Mouse (Mus musculus) myocyte (in vitro differentiated cells): Measurements from ENCODE around the gene Gprc5d. TPM values are rescaled to one million over a fixed set of nuclear protein-coding genes. Genes with fewer than 3 reads are reported as not detected.

ENCODE experiments used
- H3K27me3 ChIP-seq: one replicate; pipeline ENCODE4 v1.6.1; 2011; ENCODE audit not compliant: control insufficient read depth, insufficient read depth, insufficient read length
- H3K36me3 ChIP-seq: one replicate; pipeline ENCODE4 v1.6.1; 2011; ENCODE audit not compliant: control insufficient read depth, insufficient read depth
- H3K4me2 ChIP-seq: one replicate; pipeline ENCODE4 v1.6.1; 2011; ENCODE audit warnings: low read depth, control low read depth
- H3K4me3 ChIP-seq: one replicate; pipeline ENCODE4 v1.5.1; 2011; ENCODE audit warnings: mild to moderate bottlenecking, control low read depth, moderate library complexity
- H3K79me2 ChIP-seq: one replicate; pipeline ENCODE4 v1.6.1; 2011; ENCODE audit not compliant: control insufficient read depth, insufficient read depth
- H3ac ChIP-seq: one replicate; pipeline ENCODE4 v1.6.1; 2011; ENCODE audit not compliant: control insufficient read depth, insufficient read length
- CEBPB ChIP-seq: IDR thresholded peaks from 2 replicates; pipeline ENCODE4 v1.6.1; 2011; ENCODE audit warnings: mild to moderate bottlenecking, moderate library complexity; ENCODE audit not compliant: poor library complexity, insufficient read depth, severe bottlenecking
- E2F4 ChIP-seq: IDR thresholded peaks from one replicate; pipeline ENCODE4 v1.6.1; 2011; ENCODE audit warnings: mild to moderate bottlenecking, control low read depth, moderate library complexity; ENCODE audit not compliant: insufficient read depth
- MAX ChIP-seq: IDR thresholded peaks from one replicate; pipeline ENCODE4 v1.6.1; 2011; ENCODE audit warnings: low read depth, mild to moderate bottlenecking, control low read depth
- MYOD1 ChIP-seq, 3 experiments: IDR thresholded peaks; one replicate each; pipeline ENCODE4 v1.6.1; 2011; ENCODE audit warnings: control low read depth in 2 of 3, low read depth in 2 of 3, mild to moderate bottlenecking in 2 of 3, moderate library complexity in 1 of 3; ENCODE audit not compliant: insufficient read length in 2 of 3, control insufficient read depth in 1 of 3
- MYOG ChIP-seq, 3 experiments: IDR thresholded peaks; one replicate each; pipeline ENCODE4 v1.6.1; 2011; ENCODE audit warnings: control low read depth in 2 of 3, low read depth in 2 of 3, mild to moderate bottlenecking in 2 of 3; ENCODE audit not compliant: insufficient read length in 2 of 3, control insufficient read depth in 1 of 3, insufficient read depth in 1 of 3
- POLR2A ChIP-seq: IDR thresholded peaks from one replicate; pipeline ENCODE4 v1.6.1; 2011; ENCODE audit warnings: low read depth, mild to moderate bottlenecking, control low read depth, moderate library complexity; ENCODE audit not compliant: insufficient read length
- POLR2AphosphoS2 ChIP-seq: IDR thresholded peaks from one replicate; pipeline ENCODE4 v1.6.1; 2011; ENCODE audit warnings: low read depth, control low read depth; ENCODE audit not compliant: insufficient read length
- REST ChIP-seq: IDR thresholded peaks from one replicate; pipeline ENCODE4 v1.6.1; 2011; ENCODE audit warnings: mild to moderate bottlenecking, control low read depth, moderate library complexity; ENCODE audit not compliant: insufficient read depth, insufficient read length
- SRF ChIP-seq: IDR thresholded peaks from one replicate; pipeline ENCODE4 v1.6.1; 2011; ENCODE audit warnings: low read depth; ENCODE audit not compliant: control insufficient read depth, insufficient read length
- TCF12 ChIP-seq: IDR thresholded peaks from one replicate; pipeline ENCODE4 v1.6.1; 2011; ENCODE audit warnings: mild to moderate bottlenecking, control low read depth; ENCODE audit not compliant: poor library complexity, insufficient read depth, severe bottlenecking
- TCF3 ChIP-seq: IDR thresholded peaks from one replicate; pipeline ENCODE4 v1.6.1; 2011; ENCODE audit warnings: low read depth, control low read depth; ENCODE audit not compliant: insufficient read length
- USF1 ChIP-seq: IDR thresholded peaks from one replicate; pipeline ENCODE4 v1.6.1; 2011; ENCODE audit warnings: low read depth, mild to moderate bottlenecking, control low read depth, moderate library complexity
- polyA plus RNA-seq: library from polyadenylated mRNA; unstranded; fragments of >200 nt; fragmentation: generic; extraction: Trizol; gene quantifications from one replicate; pipeline ENCODE4 v1.2.1, GENCODE M21; 2012; ENCODE audit warnings: missing spikeins

Gene Gprc5d
- polyA plus RNA-seq, 1 experiment = 0.89 TPM

DNA sequence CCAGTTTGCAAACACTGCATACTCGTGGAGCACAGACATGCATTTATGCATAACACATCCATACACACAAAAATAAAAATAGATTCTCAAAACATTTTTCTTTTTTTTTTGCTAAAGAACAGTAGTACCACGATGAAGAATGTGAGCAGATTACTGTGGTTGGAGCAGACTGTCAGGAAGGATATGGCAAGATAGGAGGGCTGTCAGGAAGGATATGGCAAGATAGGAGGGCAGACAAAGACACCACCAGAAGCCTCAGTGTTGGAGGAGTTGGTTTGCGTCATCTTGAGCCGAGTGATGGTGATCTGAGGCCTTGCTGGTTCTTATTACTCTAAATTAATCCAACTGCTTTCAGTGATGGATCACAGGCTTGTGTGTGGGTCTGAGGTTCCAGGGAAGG is 44.8 kb upstream of the Gprc5d start:
- Histone ChIP-seq H3K79me2 (no peaks in the 10 kb centered on the region), H3K4me3 (no peak overlapping the region), H3K27me3 (no peaks in the 10 kb centered on the region), H3K4me2 (no peak overlapping the region), H3ac (no peak overlapping the region), H3K36me3 (no peaks in the 10 kb centered on the region)
- TF ChIP-seq MAX (no peak), USF1 (no peak), POLR2A (no peak), POLR2AphosphoS2 (no peak), CEBPB (no peak), MYOG (IDR thresholded peaks at IDR 0.05; ENCODE audit: control insufficient read depth in 1 of 3, insufficient read depth in 1 of 3, insufficient read length in 2 of 3, low read depth in 2 of 3) (no peak), SRF (no peak), E2F4 (no peak), TCF12 (no peak), TCF3 (no peak), REST (no peak)

DNA sequence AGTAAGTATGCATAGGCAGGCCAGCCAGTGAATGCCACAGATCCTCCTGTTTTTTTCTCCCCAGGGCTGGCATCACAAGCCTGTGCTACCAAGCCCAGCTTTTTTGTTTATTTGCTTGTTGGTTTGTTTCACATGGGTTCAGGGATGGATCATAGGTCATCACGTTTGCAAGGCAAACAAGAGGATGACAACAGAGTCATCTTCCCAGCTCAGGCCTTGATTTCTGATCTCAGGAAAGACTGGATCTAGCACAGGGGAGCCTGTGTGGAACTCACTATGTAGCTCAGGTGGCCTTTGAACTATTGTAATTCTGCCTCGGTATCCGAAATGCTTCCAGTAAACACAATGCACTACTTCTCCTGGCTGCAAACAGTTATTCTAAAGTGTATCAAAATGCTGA is 44.2 kb upstream of the Gprc5d start:
- no peak overlapping the region for H3K4me3 ChIP-seq
- H3K4me2 ChIP-seq = no peak overlapping the region
- no peak for TF ChIP-seq MYOG (IDR thresholded peaks at IDR 0.05; ENCODE audit: control insufficient read depth in 1 of 3, insufficient read depth in 1 of 3, insufficient read length in 2 of 3, low read depth in 2 of 3)
- TF ChIP-seq TCF12 = no peak
- TF ChIP-seq POLR2A = no peak
- TF ChIP-seq MYOD1 (IDR thresholded peaks at IDR 0.05; ENCODE audit: control insufficient read depth in 1 of 3, insufficient read length in 2 of 3, low read depth in 2 of 3) = no peak
- TF ChIP-seq USF1 = no peak
- no peak for TF ChIP-seq SRF
- TF ChIP-seq POLR2AphosphoS2 = no peak
- TF ChIP-seq CEBPB = no peak
- no peak for TF ChIP-seq E2F4
- no peak for TF ChIP-seq MAX
- no peak for TF ChIP-seq TCF3
- no peaks in the 10 kb centered on the region for H3K27me3 ChIP-seq
- no peaks in the 10 kb centered on the region for H3K79me2 ChIP-seq
- no peak overlapping the region for H3ac ChIP-seq
- H3K36me3 ChIP-seq = no peaks in the 10 kb centered on the region

DNA sequence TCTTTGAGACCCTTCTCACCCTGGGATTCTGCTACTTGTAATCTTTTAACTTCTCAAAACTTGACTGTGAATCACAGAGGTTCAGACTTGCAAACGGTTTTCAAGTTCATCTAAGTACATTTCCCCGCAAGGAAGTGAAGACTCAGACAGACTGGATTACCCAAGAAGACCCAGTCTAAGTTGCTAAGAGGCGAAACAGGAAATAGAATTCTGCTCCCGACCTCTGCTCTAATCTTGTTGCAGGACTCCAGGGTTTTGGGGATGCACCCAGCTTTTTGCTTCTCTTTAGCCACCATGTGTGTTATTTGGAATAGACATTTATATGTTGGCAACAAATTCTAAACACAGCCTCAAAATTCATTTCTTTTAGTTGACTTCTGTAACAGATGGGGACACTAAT is 43.3 kb upstream of the Gprc5d start:
- H3K4me2 ChIP-seq = no peak overlapping the region
- H3K79me2 ChIP-seq = no peaks in the 10 kb centered on the region
- TF ChIP-seq E2F4 = no peak
- TF ChIP-seq USF1 = no peak
- TF ChIP-seq REST = no peak
- no peak for TF ChIP-seq MAX
- TF ChIP-seq MYOD1 (IDR thresholded peaks at IDR 0.05; ENCODE audit: control insufficient read depth in 1 of 3, insufficient read length in 2 of 3, low read depth in 2 of 3) = no peak
- no peak for TF ChIP-seq TCF12
- TF ChIP-seq SRF = no peak
- TF ChIP-seq POLR2A = no peak
- no peak for TF ChIP-seq CEBPB
- TF ChIP-seq MYOG (IDR thresholded peaks at IDR 0.05; ENCODE audit: control insufficient read depth in 1 of 3, insufficient read depth in 1 of 3, insufficient read length in 2 of 3, low read depth in 2 of 3) = no peak
- no peak for TF ChIP-seq TCF3
- H3ac ChIP-seq = no peak overlapping the region
- no peaks in the 10 kb centered on the region for H3K36me3 ChIP-seq
- H3K4me3 ChIP-seq = no peak overlapping the region
- H3K27me3 ChIP-seq = no peaks in the 10 kb centered on the region

DNA sequence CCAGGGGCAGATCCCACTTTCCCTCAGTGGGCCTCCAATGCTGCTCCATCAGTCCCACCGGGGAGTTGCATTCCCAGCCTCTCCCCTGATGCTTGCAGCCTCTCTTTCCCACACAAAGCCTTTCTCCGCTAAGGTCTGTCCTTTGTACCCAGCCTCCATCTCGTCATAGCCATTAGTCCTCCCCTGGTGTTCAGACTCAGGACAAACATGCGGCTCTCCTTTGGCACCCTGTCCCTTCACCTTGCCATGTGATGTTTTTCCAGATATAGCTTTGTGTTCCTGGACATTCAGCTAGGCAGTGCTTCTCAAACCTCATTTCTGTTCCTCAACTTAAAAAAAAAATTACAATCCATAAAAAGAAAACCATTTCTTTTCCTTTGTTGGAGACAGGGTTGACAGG is 40.4 kb upstream of the Gprc5d start:
- no peak overlapping the region for H3K4me3 ChIP-seq
- H3K4me2 ChIP-seq = no peak overlapping the region
- no peaks in the 10 kb centered on the region for H3K27me3 ChIP-seq
- no peaks in the 10 kb centered on the region for H3K36me3 ChIP-seq
- TF ChIP-seq POLR2AphosphoS2 (no peak), MYOG (IDR thresholded peaks at IDR 0.05; ENCODE audit: control insufficient read depth in 1 of 3, insufficient read depth in 1 of 3, insufficient read length in 2 of 3, low read depth in 2 of 3) (no peak), POLR2A (no peak), SRF (no peak), MYOD1 (IDR thresholded peaks at IDR 0.05; ENCODE audit: control insufficient read depth in 1 of 3, insufficient read length in 2 of 3, low read depth in 2 of 3) (no peak), E2F4 (no peak), USF1 (no peak), MAX (no peak), REST (no peak), TCF12 (no peak)
- no peak overlapping the region for H3ac ChIP-seq
- H3K79me2 ChIP-seq = no peaks in the 10 kb centered on the region

DNA sequence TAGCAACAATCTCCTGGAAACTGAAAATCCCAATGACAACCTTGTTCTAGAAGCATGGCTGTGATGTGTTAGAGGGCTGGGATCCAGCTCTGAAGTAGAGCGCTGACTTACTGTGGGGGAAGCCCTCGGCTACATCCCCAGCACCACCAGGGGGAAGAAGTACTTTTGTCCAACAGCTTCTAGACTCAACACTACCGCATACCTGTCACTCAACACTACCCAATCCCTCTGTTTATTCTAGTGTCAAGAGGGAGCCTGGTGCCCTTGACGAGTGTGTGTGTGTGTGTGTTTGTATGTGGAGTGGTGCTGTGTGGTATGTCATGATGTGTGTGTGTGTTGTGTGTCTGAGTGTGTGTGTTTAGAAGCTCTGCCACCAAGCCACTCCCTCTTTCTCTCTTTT is 39.4 kb upstream of the Gprc5d start:
- TF ChIP-seq POLR2AphosphoS2 = no peak
- TF ChIP-seq MAX = no peak
- Histone ChIP-seq H3K36me3 (no peaks in the 10 kb centered on the region), H3K4me3 (no peak overlapping the region), H3K27me3 (no peaks in the 10 kb centered on the region), H3ac (no peak overlapping the region), H3K4me2 (no peak overlapping the region), H3K79me2 (no peaks in the 10 kb centered on the region)
